Comparison of ENCODE assay signal across 10 mouse cellular contexts in the genomic region with DNA sequence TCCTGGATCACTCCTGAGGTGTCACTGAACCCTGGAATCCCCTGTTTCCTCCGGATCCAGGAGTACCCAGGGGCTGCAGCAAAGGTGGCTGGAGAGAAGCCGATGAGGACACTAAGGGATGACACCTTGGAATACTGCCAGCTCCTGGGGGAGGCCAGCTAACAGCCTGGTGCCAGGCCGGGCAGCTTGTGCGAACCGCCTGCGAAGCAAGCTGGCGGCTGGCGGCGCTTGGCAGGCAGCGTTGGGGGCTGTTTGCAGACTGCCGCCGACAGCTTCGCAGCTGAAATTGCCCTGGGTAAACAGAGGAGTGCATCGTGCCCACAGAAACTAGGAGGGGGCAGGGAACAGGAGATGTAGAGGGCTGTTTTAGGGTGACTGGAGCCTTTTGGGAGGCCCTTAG. TPM values are rescaled to one million over a fixed set of nuclear protein-coding genes. Genes with fewer than 3 reads are reported as not detected.
DNase-seq lines count a peak whose midpoint lies in the region; ATAC-seq and TF ChIP-seq lines count a peak whose summit lies in the region.
"Had no signal": no experiment of that assay in that cellular context is flagged by ENCODE, and none has a peak within 500 bp of the region (broad histone marks: within the 10 kb centered on the region; RNA-seq: fewer than 3 reads in every experiment).

No protein-coding gene starts in this region.

- no peak for ATAC-seq in kidney, postnatal 0 days (replicated peaks; ENCODE audit: low FRiP score, low read depth)
- ATAC-seq: Patski had no signal

- H3K9me3 ChIP-seq in kidney, postnatal 0 days (replicated peaks; ENCODE audit: low read length), result no peaks in the 10 kb centered on the region

- 47% methylated on average over 14 of the region's 14 CpGs for WGBS in kidney, postnatal 0 days

- no peak for TF ChIP-seq CTCF in kidney, postnatal 0 days (IDR thresholded peaks at IDR 0.05; ENCODE audit: low read depth)

- no peaks in the 10 kb centered on the region for H3K27me3 ChIP-seq in kidney, postnatal 0 days (ENCODE audit: insufficient read depth, low read length)

- H3K36me3 ChIP-seq in kidney, postnatal 0 days (ENCODE audit: insufficient read depth, low read length), result no peaks in the 10 kb centered on the region

- peak; percentile 27 for DNase-seq in kidney, postnatal 0 days (ENCODE audit: low spot score)
- DNase-seq in kidney, adult 9 months, result no peak
- DNase-seq in adrenal gland, postnatal 14 days, result peak; percentile 68
- DNase-seq in cerebellum, adult 9-11 months, result peak; percentile 84
- DNase-seq in left cerebral cortex, postnatal 10 days (ENCODE audit: extremely low spot score in 1 of 2, low spot score in 2 of 2), result peak; percentile 69 to 84
- no peak for DNase-seq in thymus, postnatal 10 days (ENCODE audit: low spot score in 2 of 2)
- no peak for DNase-seq in lung, postnatal 36 days
- no peak for DNase-seq in gastrocnemius, postnatal 36 days

- H3K27ac ChIP-seq in kidney, postnatal 0 days, result no peak overlapping the region

- H3K4me1 ChIP-seq in kidney, postnatal 0 days (replicated peaks; ENCODE audit: insufficient read depth, low read length), result peaks cover 18% of the 10 kb centered on the region

- no peak overlapping the region for H3K4me3 ChIP-seq in kidney, postnatal 0 days (replicated peaks; ENCODE audit: low read depth, low read length)
- H3K4me3 ChIP-seq: erythroblast, embryonic 14.5 days had no signal

- intact Hi-C loops in left cerebral cortex, postnatal 10 days (cut with DNase I), result no loop called here
- intact Hi-C loops in gastrocnemius, postnatal 36 days (cut with DNase I), result loop anchor here (10.0 kb wide), 1 partner anchor 235 kb away; no protein-coding TSS in a partner anchor

- H3K9ac ChIP-seq in kidney, postnatal 0 days (ENCODE audit: low read depth, low read length), result no peak overlapping the region

- H3K4me2 ChIP-seq in kidney, postnatal 0 days (ENCODE audit: low read length), result no peak overlapping the region

RNA-seq across cellular contexts. Expression of a gene that starts 18.4 kb away (rescaled TPM):
- polyA plus RNA-seq in kidney, postnatal 0 days (2015; fragmentation: Nextera tagmentation; extraction: Ambion mirVana), result 77.2 and 82.3 TPM in 2 replicates
- total RNA-seq in adrenal gland, postnatal 14 days (2021), result 53.0 and 58.0 TPM in 2 replicates
- total RNA-seq in left cerebral cortex, postnatal 10 days (2021), result 10 to 100 TPM; 82.3 to 85.1 TPM
- 100 to 1,000 TPM; 197 to 239 TPM for total RNA-seq in gastrocnemius, postnatal 36 days (2021)

RNA-seq across cellular contexts. Expression of a gene that starts 56.9 kb away (rescaled TPM):
- 9.1 and 14.2 TPM in 2 replicates for polyA plus RNA-seq in kidney, postnatal 0 days (2015; fragmentation: Nextera tagmentation; extraction: Ambion mirVana)
- 25.9 and 32.1 TPM in 2 replicates for total RNA-seq in adrenal gland, postnatal 14 days (2021)
- 100 to 1,000 TPM; 155 to 168 TPM for total RNA-seq in left cerebral cortex, postnatal 10 days (2021)
- total RNA-seq in gastrocnemius, postnatal 36 days (2021), result 10 to 100 TPM; 34.3 to 34.9 TPM

Comparison
In these comparisons a context has a peak if more than half of its experiments do, and no peak if none do; other contexts are left out.
1. DNase-seq: peak in kidney, postnatal 0 days (single experiment), adrenal gland, postnatal 14 days (single experiment), cerebellum, adult 9-11 months (single experiment) and left cerebral cortex, postnatal 10 days (2 of 2); none in kidney, adult 9 months (single experiment), thymus, postnatal 10 days (0 of 2), lung, postnatal 36 days (single experiment) and gastrocnemius, postnatal 36 days (0 of 2).